Comparison of ENCODE assay signal across 9 mouse cellular contexts in the genomic region with DNA sequence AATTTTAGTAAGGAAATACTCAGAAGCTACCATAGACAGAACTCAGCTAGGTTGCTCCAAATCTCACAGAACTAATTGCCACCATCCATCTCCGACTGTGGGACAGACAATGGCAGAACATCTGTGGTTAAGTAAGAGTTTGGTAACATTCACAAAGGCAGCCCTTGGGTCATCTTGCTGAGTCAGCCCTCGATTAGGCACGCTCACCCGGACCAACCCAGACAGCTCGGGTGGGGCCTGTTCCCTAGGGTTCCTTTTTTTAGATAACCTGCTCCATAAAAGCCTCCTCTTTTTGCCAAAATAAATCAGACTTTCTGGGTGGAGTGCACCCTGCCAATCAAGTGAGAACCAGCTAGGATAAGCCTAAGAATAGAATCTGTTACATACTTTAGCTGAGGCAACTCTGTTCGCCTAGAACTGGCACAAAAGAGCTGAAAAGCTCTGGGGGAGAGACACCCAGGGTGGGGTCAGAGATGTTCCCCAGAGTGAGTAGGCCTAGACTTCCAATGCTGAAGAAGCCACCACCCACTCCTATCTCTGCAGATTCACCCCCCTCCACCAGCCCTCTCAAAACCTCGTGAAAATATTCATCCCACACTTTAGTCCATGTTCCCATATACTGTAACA. TPM values are rescaled to one million over a fixed set of nuclear protein-coding genes. Genes with fewer than 3 reads are reported as not detected.
A peak's percentile ranks its signal among the peaks of the same experiment; 100 is the strongest.
DNase-seq lines count a peak whose midpoint lies in the region; ATAC-seq and TF ChIP-seq lines count a peak whose summit lies in the region.
"Had no signal": no experiment of that assay in that cellular context is flagged by ENCODE, and none has a peak within 500 bp of the region (broad histone marks: within the 10 kb centered on the region; RNA-seq: fewer than 3 reads in every experiment).

No protein-coding gene starts in this region.

- TF ChIP-seq POLR2A in bone marrow, adult 2 months (IDR thresholded peaks at IDR 0.05; ENCODE audit: borderline replicate concordance, control insufficient read depth, low read depth, low read length) = no peak

- peak; percentile 25 for DNase-seq in neural tube, embryonic 11.5 days (ENCODE audit: low spot score)
- DNase-seq in neural tube, embryonic 10.5 days (ENCODE audit: extremely low spot score, low spot score) = no peak
- no peak for DNase-seq in kidney, postnatal 4 days
- no peak for DNase-seq in thymus, postnatal 36 days

- no peaks in the 10 kb centered on the region for H3K4me1 ChIP-seq in neural tube, embryonic 11.5 days (ENCODE audit: control insufficient read depth, insufficient read depth, low read length)
- H3K4me1 ChIP-seq in bone marrow, adult 2 months (ENCODE audit: control insufficient read depth, insufficient read depth, low read length) = peaks cover 6% of the 10 kb centered on the region; the same call in 1 of the 2 replicates
- peaks cover 38 to 79% of the 10 kb centered on the region in 2 experiments for H3K4me1 ChIP-seq in heart, embryonic 14.5 days (ENCODE audit: control insufficient read depth in 2 of 2, insufficient read depth in 2 of 2, low read length in 2 of 2)
- H3K4me1 ChIP-seq in midbrain, embryonic 15.5 days = no peaks in the 10 kb centered on the region
- H3K4me1 ChIP-seq: megakaryocyte, embryonic 14.5 days had no signal

- H3K36me3 ChIP-seq in neural tube, embryonic 11.5 days (ENCODE audit: control insufficient read depth, insufficient read depth, low read length) = no peaks in the 10 kb centered on the region
- H3K36me3 ChIP-seq in heart, embryonic 14.5 days (ENCODE audit: control insufficient read depth, insufficient read depth, low read length) = no peaks in the 10 kb centered on the region
- no peaks in the 10 kb centered on the region for H3K36me3 ChIP-seq in macrophage (ENCODE audit: inconsistent target)
- no peaks in the 10 kb centered on the region for H3K36me3 ChIP-seq in midbrain, embryonic 15.5 days (replicated peaks)

- TF ChIP-seq CTCF in bone marrow, adult 2 months (IDR thresholded peaks at IDR 0.05; ENCODE audit: control insufficient read depth, insufficient read depth, low read length) = no peak

- 35% methylated on average over 7 of the region's 7 CpGs for WGBS in neural tube, embryonic 11.5 days
- 16% methylated on average over 7 of the region's 7 CpGs for WGBS in bone marrow, adult 2 months
- WGBS in heart, embryonic 14.5 days = 12% methylated on average over 7 of the region's 7 CpGs
- WGBS in macrophage (ENCODE audit: missing documents) = 17% methylated on average over 7 of the region's 7 CpGs
- WGBS in midbrain, embryonic 15.5 days = 56% methylated on average over 7 of the region's 7 CpGs

- H3K27ac ChIP-seq in neural tube, embryonic 11.5 days (ENCODE audit: low read depth, low read length) = no peak overlapping the region
- H3K27ac ChIP-seq in bone marrow, adult 2 months (ENCODE audit: control insufficient read depth, insufficient read depth, low read depth, low read length, poor library complexity) = peak overlapping the region; percentile 19; the same call in 1 of the 2 replicates
- peak overlapping the region; percentile 56 to 87 for H3K27ac ChIP-seq in heart, embryonic 14.5 days (replicated peaks in 1 of 2; ENCODE audit: control insufficient read depth in 1 of 2, insufficient read depth in 1 of 2, low read depth in 2 of 2, low read length in 2 of 2)
- peak overlapping the region; percentile 33 for H3K27ac ChIP-seq in macrophage
- H3K27ac ChIP-seq in midbrain, embryonic 15.5 days = no peak overlapping the region

- H3K9me3 ChIP-seq in neural tube, embryonic 11.5 days (ENCODE audit: control insufficient read depth, low read length) = no peaks in the 10 kb centered on the region
- no peaks in the 10 kb centered on the region for H3K9me3 ChIP-seq in heart, embryonic 14.5 days (ENCODE audit: control insufficient read depth, low read length)
- no peaks in the 10 kb centered on the region for H3K9me3 ChIP-seq in midbrain, embryonic 15.5 days
- H3K9me3 ChIP-seq: megakaryocyte, embryonic 14.5 days had no signal

- no peak overlapping the region for H3K4me2 ChIP-seq in neural tube, embryonic 11.5 days (ENCODE audit: low read depth)
- H3K4me2 ChIP-seq in heart, embryonic 14.5 days (ENCODE audit: low read length) = peak overlapping the region; percentile 28
- H3K4me2 ChIP-seq in midbrain, embryonic 15.5 days = no peak overlapping the region

- H3K4me3 ChIP-seq in neural tube, embryonic 11.5 days (ENCODE audit: low read depth, low read length) = no peak overlapping the region
- no peak overlapping the region for H3K4me3 ChIP-seq in bone marrow, adult 2 months (replicated peaks; ENCODE audit: control insufficient read depth, low read depth, low read length)
- H3K4me3 ChIP-seq in heart, embryonic 14.5 days (ENCODE audit: control insufficient read depth in 1 of 2, insufficient read depth in 1 of 2, low read depth in 1 of 2, low read length in 2 of 2) = no peak overlapping the region
- H3K4me3 ChIP-seq in macrophage (ENCODE audit: inconsistent target) = no peak overlapping the region
- no peak overlapping the region for H3K4me3 ChIP-seq in midbrain, embryonic 15.5 days

- H3K27me3 ChIP-seq in neural tube, embryonic 11.5 days (ENCODE audit: control insufficient read depth, insufficient read depth, low read length) = no peaks in the 10 kb centered on the region
- no peaks in the 10 kb centered on the region for H3K27me3 ChIP-seq in heart, embryonic 14.5 days (ENCODE audit: control insufficient read depth, insufficient read depth, low read length)
- no peaks in the 10 kb centered on the region for H3K27me3 ChIP-seq in midbrain, embryonic 15.5 days (replicated peaks)
- H3K27me3 ChIP-seq: megakaryocyte, embryonic 14.5 days had no signal

- H3K9ac ChIP-seq in neural tube, embryonic 11.5 days (ENCODE audit: low read length) = no peak overlapping the region
- peak overlapping the region; percentile 18; the same call in 1 of the 2 replicates for H3K9ac ChIP-seq in heart, embryonic 14.5 days (ENCODE audit: low read length)
- no peak overlapping the region for H3K9ac ChIP-seq in midbrain, embryonic 15.5 days

- H3K79me2 ChIP-seq in macrophage (ENCODE audit: inconsistent target) = peaks cover 100% of the 10 kb centered on the region

- peak; percentile 69; the same call in 1 of the 2 replicates for ATAC-seq in neural tube, embryonic 11.5 days (ENCODE audit: insufficient read depth, low FRiP score, low TSS enrichment)
- peak; percentile 4; the same call in 1 of the 2 replicates for ATAC-seq in heart, embryonic 14.5 days (ENCODE audit: insufficient number of reproducible peaks, insufficient read depth, low FRiP score, low read depth)
- no peak for ATAC-seq in midbrain, embryonic 15.5 days (replicated peaks)

RNA-seq across cellular contexts. Expression of gene Fndc3b, which starts 54.2 kb away (rescaled TPM):
- 12.9 TPM in 2 replicates for polyA plus RNA-seq in neural tube, embryonic 11.5 days (2014; fragmentation: Nextera tagmentation; extraction: Ambion mirVana)
- polyA plus RNA-seq in bone marrow, adult 2 months (2011; ENCODE audit: insufficient read depth, insufficient read length, low replicate concordance, missing spikeins) = 3.3 and 4.2 TPM in 2 replicates
- 25.8 and 29.0 TPM in 2 replicates for polyA plus RNA-seq in heart, embryonic 14.5 days (2014; fragmentation: Nextera tagmentation; extraction: Ambion mirVana)
- 100 to 1,000 TPM in 3 of 26 experiments, 10 to 100 TPM in 23; 34.6 to 267 (median 55.6) TPM for total RNA-seq in macrophage (2018; cell fraction: chromatin; rRNA removed)
- 10 to 100 TPM; 24.9 to 76.0 (median 41.2) TPM for total RNA-seq in macrophage (2018; cell fraction: cytosol; rRNA removed)
- total RNA-seq in macrophage (2018; cell fraction: nucleus; rRNA removed) = 100 to 1,000 TPM in 3 of 26 experiments, 10 to 100 TPM in 23; 39.7 to 251 (median 61.5) TPM
- polyA plus RNA-seq in macrophage (2018) = 16.7 to 39.2 TPM (median 24.7 TPM) in 3 replicates
- polyA plus RNA-seq in midbrain, embryonic 15.5 days (2015; fragmentation: Nextera tagmentation; extraction: Ambion mirVana) = 9.2 and 9.7 TPM in 2 replicates

Comparison
In these comparisons a context has a peak if more than half of its experiments do, and no peak if none do; other contexts are left out.
1. H3K27ac ChIP-seq: peak in bone marrow, adult 2 months (single experiment), heart, embryonic 14.5 days (2 of 2) and macrophage (single experiment); none in neural tube, embryonic 11.5 days (single experiment) and midbrain, embryonic 15.5 days (single experiment).